Mouse (Mus musculus) layer of hippocampus, adult 18-20 months (tissue): ENCODE measurements around the gene Gm26727. TPM values are rescaled to one million over a fixed set of nuclear protein-coding genes. Genes with fewer than 3 reads are reported as not detected.
"Not testable (repeated sequence)": the region's sequence is repeated elsewhere in the genome, so short reads cannot be mapped to it uniquely, and the experiment has no call there.

ENCODE experiments used
- DNase-seq, 2 experiments: peaks; one replicate each; pipeline ENCODE4 v3.0.0; 2022; ENCODE audit warnings: low spot score in 2 of 2
- long read RNA-seq: library from polyadenylated mRNA; stranded (forward); transcript quantifications from one replicate; pipeline ENCODE4 v2.0.0, GENCODE M21; 2021
- total RNA-seq, 2 experiments: library from RNA; stranded (reverse); gene quantifications; 2 replicates each; pipeline ENCODE4 v1.2.3; 2021

Gm26727 gene
- total RNA-seq: not detected
- long read RNA-seq: 0 reads

GRCm38 (mm10) chr2:67433081-67433480, at the start of gene Gm26727:
Gm26727 (minus strand) TSS chr2:67433181.
- no peak for DNase-seq

GRCm38 (mm10) chr2:67481051-67481450, 48.1 kb upstream of the Gm26727 start:
- DNase-seq: no peak

- DNase-seq: peak in 1 of 2 experiments; percentile 54
Observed at GRCm38 (mm10) chr2:67477753-67478152, 44.8 kb upstream of the Gm26727 start.

GRCm38 (mm10) chr2:67470030-67470429, 37.0 kb upstream of the Gm26727 start:
- not testable (repeated sequence) for DNase-seq

DNA sequence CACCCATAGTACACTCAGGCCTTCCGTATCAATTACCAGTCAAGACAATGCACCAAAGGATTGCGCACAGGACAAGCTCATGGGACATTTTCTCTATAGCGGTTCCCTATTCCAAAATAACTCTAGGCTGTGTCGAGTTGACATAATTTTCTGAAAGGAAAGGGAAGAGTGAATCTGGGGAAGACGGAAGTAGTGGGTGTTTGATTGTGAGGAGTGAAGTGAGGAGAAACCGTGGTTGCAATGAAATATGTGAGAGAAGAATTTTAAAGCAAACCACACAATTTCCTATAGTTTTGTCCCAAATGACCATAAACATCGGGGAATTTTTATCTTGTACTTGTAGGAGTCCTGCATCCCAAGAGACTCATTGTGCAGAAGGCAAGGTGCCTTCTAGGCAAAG, 34.1 kb upstream of the Gm26727 start:
- DNase-seq: no peak

GRCm38 (mm10) chr2:67460857-67461256, 27.9 kb upstream of the Gm26727 start:
- no peak for DNase-seq

DNA sequence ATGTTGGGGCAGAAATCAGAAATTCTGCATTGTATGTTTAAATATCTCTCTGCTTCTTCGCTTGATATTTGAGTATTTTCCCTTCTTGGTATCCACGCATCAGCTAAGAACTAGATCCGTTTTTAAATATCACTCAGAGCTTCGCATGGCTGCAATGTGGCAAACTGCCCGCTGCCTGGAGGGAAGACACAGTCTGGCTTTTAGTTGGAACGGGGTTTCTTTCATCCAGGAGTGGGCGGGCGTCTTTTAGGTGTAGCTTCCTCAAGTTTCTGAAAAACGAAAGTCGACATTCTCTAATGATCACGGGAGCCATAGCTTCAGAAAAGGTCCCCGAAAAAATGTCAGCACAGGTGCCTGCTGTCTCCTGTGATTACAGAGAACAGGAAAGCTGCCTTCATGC, 14.2 kb upstream of the Gm26727 start:
- peak; percentile 17 to 29 for DNase-seq

- no peak for DNase-seq
Observed at GRCm38 (mm10) chr2:67446772-67447171, 13.8 kb upstream of the Gm26727 start.

DNA sequence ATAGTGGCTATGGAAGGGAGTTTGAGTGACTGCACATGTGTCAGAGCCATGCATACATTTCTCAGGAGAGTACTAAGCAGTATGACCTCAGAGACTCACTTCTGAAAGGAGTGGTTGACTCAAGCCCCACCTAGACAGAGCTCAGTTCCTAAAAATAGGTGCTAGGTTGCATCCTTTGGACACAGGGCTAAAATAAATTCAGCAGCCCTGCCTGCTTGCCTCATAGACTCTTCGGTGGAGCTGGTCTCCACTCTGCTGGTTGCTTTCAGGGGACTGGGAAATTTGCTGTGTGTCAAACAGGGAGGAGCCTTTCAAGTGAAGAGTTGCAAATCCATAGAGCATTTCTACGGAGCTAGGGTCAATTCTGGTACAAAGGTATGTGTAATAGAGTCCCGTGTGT, 12.8 kb upstream of the Gm26727 start, which contains the start of gene Xirp2:
Xirp2 (plus strand) TSS at position 223 of the 400 bp plus-strand sequence.
- no peak for DNase-seq

GRCm38 (mm10) chr2:67438309-67438708, 5.3 kb upstream of the Gm26727 start:
- no peak for DNase-seq

DNA sequence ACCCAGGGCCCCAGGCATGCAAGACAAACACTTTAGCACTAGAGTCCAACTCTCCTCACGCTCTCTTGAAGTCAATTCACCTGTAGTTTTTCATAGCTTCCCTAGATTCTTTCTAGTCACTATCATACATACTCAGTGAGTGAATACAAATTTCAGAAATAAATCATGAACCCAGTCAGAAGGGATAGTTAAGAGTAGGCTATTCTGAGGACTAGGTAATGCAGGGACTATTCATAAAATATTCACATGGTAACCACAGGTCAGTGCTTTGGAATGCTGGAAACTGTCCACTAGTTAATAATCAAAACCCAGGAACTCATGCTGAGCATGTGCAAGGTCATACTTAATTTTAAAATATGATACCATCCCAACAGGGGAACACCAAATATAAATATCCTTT, 10.2 kb downstream of the Gm26727 start:
- DNase-seq: no peak

DNA sequence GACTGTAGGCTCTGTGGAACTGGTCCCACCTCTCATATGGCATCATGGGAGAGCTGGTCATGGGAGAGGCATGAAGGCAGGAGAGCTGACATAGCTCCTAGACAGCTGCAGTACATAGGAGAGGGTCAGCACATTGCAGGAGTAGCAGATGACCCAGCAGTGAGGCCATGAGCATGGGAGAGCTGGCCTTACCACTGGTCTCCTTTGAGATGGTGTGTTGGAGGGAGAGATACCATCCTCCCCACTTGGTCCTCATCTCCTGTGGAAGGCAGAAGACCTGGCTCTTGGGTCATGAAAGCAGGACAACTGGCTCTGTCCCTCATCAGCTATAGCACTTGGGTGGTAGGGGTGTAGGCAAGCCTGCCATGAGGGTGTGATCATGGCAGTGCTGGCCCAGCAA, 12.1 kb downstream of the Gm26727 start:
- DNase-seq: no peak

DNA sequence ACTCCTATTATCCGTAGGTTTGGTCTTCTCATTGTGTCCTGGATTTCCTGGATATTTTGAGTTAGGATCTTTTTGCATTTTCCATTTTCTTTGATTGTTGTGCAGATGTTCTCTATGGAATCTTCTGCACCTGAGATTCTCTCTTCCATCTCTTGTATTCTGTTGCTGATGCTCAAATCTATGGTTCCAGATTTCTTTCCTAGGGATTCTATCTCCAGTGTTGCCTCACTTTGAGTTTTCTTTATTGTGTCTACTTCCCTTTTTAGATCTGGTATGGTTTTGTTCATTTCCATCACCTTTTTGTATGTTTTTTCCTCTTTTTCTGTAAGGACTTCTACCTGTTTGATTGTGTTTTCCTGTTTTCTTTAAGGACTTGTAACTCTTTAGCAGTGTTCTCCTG, 19.6 kb downstream of the Gm26727 start, which contains the start of gene Gm21830:
Gm21830 (plus strand) TSS at position 301 of the 400 bp plus-strand sequence.
- DNase-seq: not testable (repeated sequence)

Other genes with a start within 250 kb of the Gm26727 start
- gene Gm21830, start 19.5 kb downstream of the Gm26727 start, total RNA-seq: not detected
- not detected for gene Xirp2, start 12.8 kb upstream of the Gm26727 start, total RNA-seq
- 10 to 100 TPM; 79.0 to 82.1 TPM for gene B3galt1, start 132.7 kb upstream of the Gm26727 start, total RNA-seq